Comparison of ENCODE assay signal across 8 mouse cellular contexts in the genomic region with DNA sequence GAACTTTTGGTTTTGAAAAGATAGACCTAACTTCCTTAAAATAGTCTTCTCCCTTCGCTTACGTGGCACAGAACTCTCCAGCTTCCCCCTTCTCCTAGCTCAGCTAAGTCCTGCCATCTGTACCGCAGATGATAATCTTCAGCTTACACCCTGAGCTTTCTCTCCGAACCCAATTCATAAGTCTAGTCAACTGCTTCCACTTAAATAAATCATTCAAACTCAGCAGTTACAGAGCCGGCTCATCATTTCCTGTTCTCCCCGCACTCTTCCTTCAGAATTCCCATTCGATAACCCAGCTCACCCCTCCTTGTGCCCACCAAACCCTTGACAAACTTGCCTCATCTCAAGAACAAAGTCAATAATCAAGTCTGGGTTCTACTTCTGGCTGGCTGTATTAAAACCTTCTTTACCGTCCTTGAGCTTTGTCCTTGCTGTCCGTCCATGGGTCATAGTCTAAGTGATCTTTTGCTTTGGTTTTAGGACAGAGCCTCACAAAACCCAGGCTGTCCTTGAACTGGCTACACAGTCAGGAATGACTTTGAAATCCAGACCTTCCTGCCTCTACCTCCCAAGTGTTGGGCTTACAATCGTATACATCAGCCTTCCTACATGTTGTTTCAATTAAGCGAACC. TPM values are rescaled to one million over a fixed set of nuclear protein-coding genes. Genes with fewer than 3 reads are reported as not detected.
A peak's percentile ranks its signal among the peaks of the same experiment; 100 is the strongest.
DNase-seq lines count a peak whose midpoint lies in the region; ATAC-seq and TF ChIP-seq lines count a peak whose summit lies in the region.

No protein-coding gene starts in this region.

- peaks cover 9% of the 10 kb centered on the region for H3K4me1 ChIP-seq in neural tube, embryonic 11.5 days (ENCODE audit: control insufficient read depth, insufficient read depth, low read length)
- H3K4me1 ChIP-seq in limb, embryonic 14.5 days (ENCODE audit: control insufficient read depth, insufficient read depth, low read length), result peaks cover 12% of the 10 kb centered on the region
- H3K4me1 ChIP-seq in small intestine, adult 2 months (ENCODE audit: control insufficient read depth, insufficient read depth, insufficient read length, low read length), result peaks cover 3% of the 10 kb centered on the region; the same call in 1 of the 2 replicates

- H3K4me3 ChIP-seq in neural tube, embryonic 11.5 days (ENCODE audit: low read depth, low read length), result peak overlapping the region; percentile 44
- peak overlapping the region; percentile 71 for H3K4me3 ChIP-seq in limb, embryonic 14.5 days (replicated peaks; ENCODE audit: low read length)
- H3K4me3 ChIP-seq in small intestine, adult 2 months (ENCODE audit: low read depth, low read length), result peak overlapping the region; percentile 68

- H3K27me3 ChIP-seq in neural tube, embryonic 11.5 days (ENCODE audit: control insufficient read depth, insufficient read depth, low read length), result no peaks in the 10 kb centered on the region
- no peaks in the 10 kb centered on the region for H3K27me3 ChIP-seq in limb, embryonic 14.5 days (ENCODE audit: control insufficient read depth, insufficient read depth, low read length)
- no peaks in the 10 kb centered on the region for H3K27me3 ChIP-seq in small intestine, adult 2 months (ENCODE audit: control insufficient read depth, insufficient read depth, low read length)

- TF ChIP-seq CTCF in small intestine, adult 2 months (IDR thresholded peaks at IDR 0.05; ENCODE audit: extremely low read depth, insufficient read length, insufficient replicate concordance, low read depth, low read length), result no peak

- 68% methylated on average over 11 of the region's 11 CpGs for WGBS in neural tube, embryonic 11.5 days
- WGBS in limb, embryonic 14.5 days, result 58% methylated on average over 11 of the region's 11 CpGs
- WGBS in small intestine, adult 2 months, result 30% methylated on average over 11 of the region's 11 CpGs

- H3K9me3 ChIP-seq in neural tube, embryonic 11.5 days (ENCODE audit: control insufficient read depth, low read length), result no peaks in the 10 kb centered on the region
- no peaks in the 10 kb centered on the region for H3K9me3 ChIP-seq in limb, embryonic 14.5 days (ENCODE audit: control insufficient read depth, low read length)

- H3K4me2 ChIP-seq in neural tube, embryonic 11.5 days (ENCODE audit: low read depth), result peak overlapping the region; percentile 71
- peak overlapping the region; percentile 65 for H3K4me2 ChIP-seq in limb, embryonic 14.5 days (replicated peaks; ENCODE audit: low read depth, low read length, severe bottlenecking)

- H3K36me3 ChIP-seq in neural tube, embryonic 11.5 days (ENCODE audit: control insufficient read depth, insufficient read depth, low read length), result no peaks in the 10 kb centered on the region
- H3K36me3 ChIP-seq in limb, embryonic 14.5 days (ENCODE audit: control insufficient read depth, insufficient read depth, low read length), result peaks cover 13% of the 10 kb centered on the region
- H3K36me3 ChIP-seq in small intestine, adult 2 months (ENCODE audit: control insufficient read depth, insufficient read depth, low read length), result peaks cover 15% of the 10 kb centered on the region

- H3K27ac ChIP-seq in neural tube, embryonic 11.5 days (ENCODE audit: low read depth, low read length), result no peak overlapping the region
- peak overlapping the region; percentile 48 for H3K27ac ChIP-seq in limb, embryonic 14.5 days (replicated peaks; ENCODE audit: low read depth, low read length)
- H3K27ac ChIP-seq in small intestine, adult 2 months (ENCODE audit: insufficient read depth, low read depth, low read length), result peak overlapping the region; percentile 1; the same call in 1 of the 2 replicates

- no peak for TF ChIP-seq POLR2A in limb, embryonic 14.5 days (IDR thresholded peaks at IDR 0.05; ENCODE audit: borderline replicate concordance, extremely low read depth, insufficient read depth, insufficient read length)
- no peak for TF ChIP-seq POLR2A in small intestine, adult 2 months (IDR thresholded peaks at IDR 0.05; ENCODE audit: low read depth, low read length)

- no peak for DNase-seq in neural tube, embryonic 11.5 days (ENCODE audit: low spot score)
- DNase-seq in neural tube, embryonic 10.5 days (ENCODE audit: extremely low spot score, low spot score), result no peak
- peak; percentile 57 for DNase-seq in limb, embryonic 14.5 days (ENCODE audit: low spot score)
- no peak for DNase-seq in layer of hippocampus, adult 11-12 months (ENCODE audit: low spot score)
- no peak for DNase-seq in thymus, postnatal 0 days (ENCODE audit: low spot score)
- DNase-seq in adrenal gland, postnatal 10 days, result no peak

- H3K9ac ChIP-seq in neural tube, embryonic 11.5 days (ENCODE audit: low read length), result peak overlapping the region; percentile 53
- peak overlapping the region; percentile 76 for H3K9ac ChIP-seq in limb, embryonic 14.5 days (ENCODE audit: low read depth, low read length, severe bottlenecking)

- ATAC-seq in neural tube, embryonic 11.5 days (ENCODE audit: insufficient read depth, low FRiP score, low TSS enrichment), result no peak
- ATAC-seq in erythroid progenitor cell, adult 5-6 weeks (replicated peaks; ENCODE audit: low FRiP score, poor library complexity, severe bottlenecking), result peak; percentile 40
- ATAC-seq in limb, embryonic 14.5 days (ENCODE audit: low FRiP score, low read depth), result no peak

RNA-seq across cellular contexts. Expression of gene Ufsp2, which starts 0.6 kb away (rescaled TPM):
- 55.7 and 56.7 TPM in 2 replicates for polyA plus RNA-seq in neural tube, embryonic 11.5 days (2014; fragmentation: Nextera tagmentation; extraction: Ambion mirVana)
- total RNA-seq in erythroid progenitor cell, adult 5-6 weeks (2015; ENCODE audit: low replicate concordance), result 22.7 and 27.2 TPM in 2 replicates
- 27.5 and 32.0 TPM in 2 replicates for total RNA-seq in erythroid progenitor cell, adult 5-6 weeks (2017; ENCODE audit: low replicate concordance)
- polyA plus RNA-seq in limb, embryonic 14.5 days (2012; rRNA removed), result 51.5 and 62.3 TPM in 2 replicates
- 81.9 and 92.5 TPM in 2 replicates for polyA plus RNA-seq in limb, embryonic 14.5 days (2014; fragmentation: Nextera tagmentation; extraction: Ambion mirVana)
- 3.7 and 5.8 TPM in 2 replicates for polyA plus RNA-seq in small intestine, adult 2 months (2012; rRNA removed)
- 53.6 and 53.9 TPM in 2 replicates for polyA plus RNA-seq in thymus, postnatal 0 days (2015; fragmentation: Nextera tagmentation; extraction: Ambion mirVana)
- total RNA-seq in adrenal gland, postnatal 10 days (2021), result 10 to 100 TPM; 50.9 to 52.5 TPM

RNA-seq across cellular contexts. Expression of gene 1700029J07Rik, which starts 0.9 kb away (rescaled TPM):
- 2.3 and 2.9 TPM in 2 replicates for polyA plus RNA-seq in neural tube, embryonic 11.5 days (2014; fragmentation: Nextera tagmentation; extraction: Ambion mirVana)
- not detected in 2 replicates for total RNA-seq in erythroid progenitor cell, adult 5-6 weeks (2015; ENCODE audit: low replicate concordance)
- total RNA-seq in erythroid progenitor cell, adult 5-6 weeks (2017; ENCODE audit: low replicate concordance), result not detected in 2 replicates
- polyA plus RNA-seq in limb, embryonic 14.5 days (2012; rRNA removed), result 2.6 and 5.2 TPM in 2 replicates
- 1.9 and 2.5 TPM in 2 replicates for polyA plus RNA-seq in limb, embryonic 14.5 days (2014; fragmentation: Nextera tagmentation; extraction: Ambion mirVana)
- polyA plus RNA-seq in small intestine, adult 2 months (2012; rRNA removed), result 0.08 TPM in 1 of 2 replicates, not detected in the other
- polyA plus RNA-seq in thymus, postnatal 0 days (2015; fragmentation: Nextera tagmentation; extraction: Ambion mirVana), result 1.3 and 1.5 TPM in 2 replicates
- total RNA-seq in adrenal gland, postnatal 10 days (2021), result 1 to 10 TPM; 1.0 to 2.5 TPM

RNA-seq across cellular contexts. Expression of gene Lrp2bp, which starts 23.1 kb away (rescaled TPM):
- polyA plus RNA-seq in neural tube, embryonic 11.5 days (2014; fragmentation: Nextera tagmentation; extraction: Ambion mirVana), result 0.21 and 0.47 TPM in 2 replicates
- total RNA-seq in erythroid progenitor cell, adult 5-6 weeks (2015; ENCODE audit: low replicate concordance), result not detected in 2 replicates
- total RNA-seq in erythroid progenitor cell, adult 5-6 weeks (2017; ENCODE audit: low replicate concordance), result not detected in 2 replicates
- polyA plus RNA-seq in limb, embryonic 14.5 days (2012; rRNA removed), result 0.24 and 0.29 TPM in 2 replicates
- polyA plus RNA-seq in limb, embryonic 14.5 days (2014; fragmentation: Nextera tagmentation; extraction: Ambion mirVana), result 0.40 and 0.53 TPM in 2 replicates
- polyA plus RNA-seq in small intestine, adult 2 months (2012; rRNA removed), result not detected in 2 replicates
- polyA plus RNA-seq in thymus, postnatal 0 days (2015; fragmentation: Nextera tagmentation; extraction: Ambion mirVana), result 0.13 and 0.20 TPM in 2 replicates
- under 1 TPM; 0.09 to 0.24 TPM for total RNA-seq in adrenal gland, postnatal 10 days (2021)

RNA-seq across cellular contexts. Expression of gene Ankrd37, which starts 29.6 kb away (rescaled TPM):
- 13.4 and 15.6 TPM in 2 replicates for polyA plus RNA-seq in neural tube, embryonic 11.5 days (2014; fragmentation: Nextera tagmentation; extraction: Ambion mirVana)
- total RNA-seq in erythroid progenitor cell, adult 5-6 weeks (2015; ENCODE audit: low replicate concordance), result 3.6 and 15.5 TPM in 2 replicates
- not detected in 2 replicates for total RNA-seq in erythroid progenitor cell, adult 5-6 weeks (2017; ENCODE audit: low replicate concordance)
- 10.9 and 17.2 TPM in 2 replicates for polyA plus RNA-seq in limb, embryonic 14.5 days (2012; rRNA removed)
- polyA plus RNA-seq in limb, embryonic 14.5 days (2014; fragmentation: Nextera tagmentation; extraction: Ambion mirVana), result 18.7 and 19.4 TPM in 2 replicates
- polyA plus RNA-seq in small intestine, adult 2 months (2012; rRNA removed), result 3.5 and 4.8 TPM in 2 replicates
- polyA plus RNA-seq in thymus, postnatal 0 days (2015; fragmentation: Nextera tagmentation; extraction: Ambion mirVana), result 14.5 and 16.1 TPM in 2 replicates
- 1 to 10 TPM; 1.7 to 5.3 TPM for total RNA-seq in adrenal gland, postnatal 10 days (2021)

RNA-seq across cellular contexts. Expression of gene Ccdc110, which starts 41.5 kb away (rescaled TPM):
- not detected in 2 replicates for polyA plus RNA-seq in neural tube, embryonic 11.5 days (2014; fragmentation: Nextera tagmentation; extraction: Ambion mirVana)
- not detected in 2 replicates for total RNA-seq in erythroid progenitor cell, adult 5-6 weeks (2015; ENCODE audit: low replicate concordance)
- total RNA-seq in erythroid progenitor cell, adult 5-6 weeks (2017; ENCODE audit: low replicate concordance), result not detected in 2 replicates
- 0.06 and 0.09 TPM in 2 replicates for polyA plus RNA-seq in limb, embryonic 14.5 days (2012; rRNA removed)
- polyA plus RNA-seq in limb, embryonic 14.5 days (2014; fragmentation: Nextera tagmentation; extraction: Ambion mirVana), result 0.12 and 0.26 TPM in 2 replicates
- polyA plus RNA-seq in small intestine, adult 2 months (2012; rRNA removed), result 0.04 TPM in 1 of 2 replicates, not detected in the other
- not detected in 2 replicates for polyA plus RNA-seq in thymus, postnatal 0 days (2015; fragmentation: Nextera tagmentation; extraction: Ambion mirVana)
- total RNA-seq in adrenal gland, postnatal 10 days (2021), result under 1 TPM in 1 of 2 experiments, not detected in 1; 0.21 TPM
